Mouse (Mus musculus): ENCODE data around the gene Rtn4rl2. TPM values are rescaled to one million over a fixed set of nuclear protein-coding genes. Genes with fewer than 3 reads are reported as not detected.

The Rtn4rl2 gene
- polyA plus RNA-seq (2014; fragmentation: Nextera tagmentation; extraction: Ambion mirVana) = 0.59 and 0.74 TPM in 2 replicates

DNA sequence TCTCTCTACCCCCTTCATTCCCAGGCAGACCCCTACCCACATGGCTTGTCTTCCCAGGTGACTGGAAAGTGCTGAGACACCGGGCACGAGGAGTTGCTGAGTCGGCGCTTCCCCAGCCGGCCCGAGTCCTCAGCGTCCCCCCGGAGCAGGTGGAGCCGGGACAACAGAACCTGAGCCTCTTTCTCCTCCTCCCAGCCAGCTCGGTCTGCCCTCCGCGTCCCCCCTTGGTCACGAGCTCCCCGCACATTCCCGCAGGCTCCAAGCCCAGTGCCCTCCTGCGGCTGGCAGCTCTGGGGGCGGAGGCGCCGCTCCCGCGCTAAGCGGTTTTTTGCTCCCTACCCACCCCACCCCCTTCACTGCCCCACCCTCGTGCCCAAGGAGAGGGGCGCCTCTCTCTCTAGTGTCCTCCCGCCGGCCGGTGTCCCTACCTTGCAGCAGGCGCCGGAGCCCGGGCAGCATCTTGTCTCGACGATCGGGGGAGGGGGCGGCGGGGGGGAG is at the start of gene Rtn4rl2:
Gene Rtn4rl2 (minus strand): TSS at position 477 of the 498 bp plus-strand sequence.
- Histone ChIP-seq H3K4me2 (replicated peaks; ENCODE audit: low read depth, low read length) (peak within 1 kb of the TSS; percentile 90), H3K27ac (ENCODE audit: low read length) (no peak within 1 kb of the TSS), H3K9me3 (ENCODE audit: control insufficient read depth, low read depth, low read length) (no peaks in the 10 kb centered on the region), H3K9ac (replicated peaks; ENCODE audit: low read depth, low read length) (0 out of 2 replicates have a peak within 1 kb of the TSS, but pooled peaks have one; percentile 0), H3K4me1 (ENCODE audit: control insufficient read depth, insufficient read depth, low read length) (peaks cover 21% of the 10 kb centered on the region), H3K4me3 (ENCODE audit: low read depth, low read length) (peak within 1 kb of the TSS; percentile 58), H3K27me3 (ENCODE audit: control insufficient read depth, insufficient read depth, low read length) (peaks cover 43% of the 10 kb centered on the region), H3K36me3 (ENCODE audit: control insufficient read depth, insufficient read depth, low read length) (no peaks in the 10 kb centered on the region)
- no peak for ATAC-seq (ENCODE audit: insufficient number of reproducible peaks, insufficient read depth, low FRiP score, low read depth)
- under 1% methylated on average over 29 of the region's 35 CpGs for WGBS

DNA sequence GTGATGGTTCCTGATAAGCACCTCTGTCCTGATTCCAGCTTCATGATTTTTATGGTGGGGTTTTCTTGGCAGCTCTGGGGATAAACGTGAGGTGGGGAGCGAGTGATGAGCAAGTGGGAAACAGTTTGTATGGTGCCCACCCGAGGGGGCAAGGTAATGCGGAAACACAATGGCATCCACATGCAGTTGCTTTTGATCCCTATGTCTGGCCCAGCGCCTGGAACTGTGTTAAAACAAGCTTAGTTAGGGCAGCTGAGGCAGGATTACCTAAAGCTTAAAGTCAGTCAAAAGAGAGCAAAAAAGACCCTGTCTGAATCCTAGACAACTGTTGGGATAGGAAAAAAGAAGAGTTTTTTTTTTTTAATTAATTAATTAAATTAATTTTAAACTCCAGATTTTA is 48.6 kb upstream of the Rtn4rl2 start:
- no peaks in the 10 kb centered on the region for H3K27me3 ChIP-seq (ENCODE audit: control insufficient read depth, insufficient read depth, low read length)
- no peak overlapping the region for H3K27ac ChIP-seq (ENCODE audit: low read length)
- H3K4me3 ChIP-seq (ENCODE audit: low read depth, low read length) = no peak overlapping the region
- 87% methylated on average over 5 of the region's 5 CpGs for WGBS
- no peak overlapping the region for H3K9ac ChIP-seq (replicated peaks; ENCODE audit: low read depth, low read length)
- H3K36me3 ChIP-seq (ENCODE audit: control insufficient read depth, insufficient read depth, low read length) = no peaks in the 10 kb centered on the region; the same call in 1 of the 2 replicates
- peaks cover 11% of the 10 kb centered on the region; the same call in 1 of the 2 replicates for H3K4me1 ChIP-seq (ENCODE audit: control insufficient read depth, insufficient read depth, low read length)
- no peaks in the 10 kb centered on the region for H3K9me3 ChIP-seq (ENCODE audit: control insufficient read depth, low read depth, low read length)
- ATAC-seq (ENCODE audit: insufficient number of reproducible peaks, insufficient read depth, low FRiP score, low read depth) = no peak
- H3K4me2 ChIP-seq (replicated peaks; ENCODE audit: low read depth, low read length) = no peak overlapping the region

DNA sequence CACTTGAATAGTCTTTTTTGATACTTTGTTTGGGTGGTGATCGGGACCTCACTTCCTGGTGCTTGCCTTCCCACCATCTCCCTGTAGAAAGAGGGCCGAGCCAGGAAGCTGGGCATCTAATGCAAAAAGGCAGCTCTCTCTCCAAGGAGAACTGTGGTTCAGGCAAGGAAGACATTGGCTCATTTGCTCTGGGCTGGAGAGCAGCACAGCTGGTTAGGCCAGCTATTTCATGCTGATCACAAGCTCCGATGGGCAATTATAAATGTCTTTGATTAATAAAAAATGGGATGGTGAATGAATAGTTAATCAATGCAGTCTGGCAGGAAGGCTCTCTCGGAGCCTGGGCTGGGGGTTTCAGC is 48.1 kb upstream of the Rtn4rl2 start:
- WGBS = 70% methylated on average over 4 of the region's 4 CpGs
- Histone ChIP-seq H3K36me3 (ENCODE audit: control insufficient read depth, insufficient read depth, low read length) (no peaks in the 10 kb centered on the region), H3K4me2 (replicated peaks; ENCODE audit: low read depth, low read length) (no peak overlapping the region), H3K27me3 (ENCODE audit: control insufficient read depth, insufficient read depth, low read length) (no peaks in the 10 kb centered on the region), H3K27ac (ENCODE audit: low read length) (no peak overlapping the region), H3K9me3 (ENCODE audit: control insufficient read depth, low read depth, low read length) (no peaks in the 10 kb centered on the region), H3K4me3 (ENCODE audit: low read depth, low read length) (no peak overlapping the region), H3K4me1 (ENCODE audit: control insufficient read depth, insufficient read depth, low read length) (peaks cover 11% of the 10 kb centered on the region; the same call in 1 of the 2 replicates), H3K9ac (replicated peaks; ENCODE audit: low read depth, low read length) (no peak overlapping the region)
- ATAC-seq (ENCODE audit: insufficient number of reproducible peaks, insufficient read depth, low FRiP score, low read depth) = no peak

DNA sequence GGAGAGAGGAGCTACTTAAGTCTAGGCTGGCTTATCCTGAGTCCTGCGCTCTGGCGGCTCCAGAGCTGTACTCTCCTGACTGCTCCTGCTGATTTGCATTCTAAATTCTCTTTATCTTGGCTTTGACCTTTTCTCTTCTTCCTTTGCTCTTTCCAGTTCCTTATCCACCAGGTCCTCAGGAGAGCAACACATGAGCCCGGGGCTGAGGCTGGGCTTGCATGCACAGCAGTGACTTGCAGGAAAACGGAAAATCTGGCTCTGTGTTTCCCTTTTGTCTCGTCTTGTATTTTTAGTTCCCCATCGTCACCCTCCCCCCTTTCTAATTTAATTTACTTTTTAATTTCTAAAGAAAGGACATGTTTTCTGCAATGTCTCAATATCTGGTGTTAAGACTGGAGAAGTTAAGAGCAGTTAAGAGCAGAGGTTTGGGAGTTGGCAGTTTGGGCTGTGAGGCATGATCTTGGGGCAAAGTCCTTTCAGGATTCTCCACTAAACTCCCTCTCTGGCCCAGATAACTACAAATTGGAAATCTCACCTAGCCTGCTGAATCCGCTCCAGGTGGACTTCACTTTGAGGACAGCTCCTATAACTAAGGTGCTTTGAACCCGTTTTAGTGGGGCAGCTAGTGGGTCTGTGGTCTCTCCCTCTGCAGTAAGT is 47.6 kb upstream of the Rtn4rl2 start:
- no peak overlapping the region for H3K4me3 ChIP-seq (ENCODE audit: low read depth, low read length)
- H3K9ac ChIP-seq (replicated peaks; ENCODE audit: low read depth, low read length) = no peak overlapping the region
- no peaks in the 10 kb centered on the region for H3K36me3 ChIP-seq (ENCODE audit: control insufficient read depth, insufficient read depth, low read length)
- H3K27ac ChIP-seq (ENCODE audit: low read length) = no peak overlapping the region
- H3K4me2 ChIP-seq (replicated peaks; ENCODE audit: low read depth, low read length) = no peak overlapping the region
- H3K9me3 ChIP-seq (ENCODE audit: control insufficient read depth, low read depth, low read length) = no peaks in the 10 kb centered on the region
- H3K4me1 ChIP-seq (ENCODE audit: control insufficient read depth, insufficient read depth, low read length) = peaks cover 11% of the 10 kb centered on the region; the same call in 1 of the 2 replicates
- H3K27me3 ChIP-seq (ENCODE audit: control insufficient read depth, insufficient read depth, low read length) = no peaks in the 10 kb centered on the region
- 73% methylated on average over 8 of the region's 8 CpGs for whole genome bisulfite sequencing
- no peak for ATAC-seq (ENCODE audit: insufficient number of reproducible peaks, insufficient read depth, low FRiP score, low read depth)

DNA sequence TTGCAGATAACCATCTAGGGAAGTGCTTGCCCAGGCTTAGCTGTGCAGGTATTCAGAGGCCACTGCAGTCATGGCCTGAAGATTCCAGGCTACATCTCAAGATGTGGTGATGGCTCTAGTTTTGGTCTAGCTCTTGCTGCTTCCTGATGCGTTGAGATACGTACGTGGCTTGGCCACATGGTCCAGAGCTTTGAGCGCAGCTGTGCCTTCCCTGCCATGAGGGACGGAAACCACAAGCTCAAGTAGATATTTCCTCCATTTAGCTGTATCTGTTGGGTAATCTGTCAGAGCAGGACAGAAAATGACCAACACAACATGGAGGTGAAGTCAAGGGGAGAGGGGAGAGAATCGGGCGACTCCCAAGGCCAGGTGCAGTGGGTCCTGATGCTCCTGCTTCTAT is 43.7 kb upstream of the Rtn4rl2 start:
- WGBS = 89% methylated on average over 7 of the region's 7 CpGs

DNA sequence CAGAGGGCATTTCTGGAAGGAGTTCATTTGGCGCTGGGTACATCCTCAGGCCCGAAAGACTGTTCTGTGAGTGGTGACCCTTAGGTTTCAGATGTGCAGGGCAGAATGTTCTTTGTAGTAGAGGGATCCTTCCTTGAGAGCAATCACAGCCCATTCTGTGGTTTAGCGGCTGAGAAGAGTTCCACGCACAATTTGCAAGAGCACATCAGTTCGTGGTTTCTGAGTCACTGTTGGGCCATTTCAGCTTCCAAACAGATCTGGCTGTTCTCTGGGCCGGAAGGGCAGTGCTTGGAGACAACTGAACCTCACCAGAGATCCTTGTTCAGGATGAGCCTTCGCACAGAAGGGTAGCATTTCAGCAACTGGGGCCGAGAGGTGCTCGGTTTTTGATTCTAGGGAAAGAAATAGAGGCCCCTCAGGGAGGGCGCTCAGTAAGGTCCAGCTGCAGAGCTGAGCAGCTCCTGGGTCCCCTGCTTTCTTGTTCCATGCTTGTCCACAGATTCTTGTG is 33.1 kb upstream of the Rtn4rl2 start:
- ATAC-seq (ENCODE audit: insufficient number of reproducible peaks, insufficient read depth, low FRiP score, low read depth) = no peak
- Histone ChIP-seq H3K4me1 (ENCODE audit: control insufficient read depth, insufficient read depth, low read length) (0 out of 2 replicates have a peak, but pooled peaks cover 3% of the 10 kb centered on the region), H3K4me2 (replicated peaks; ENCODE audit: low read depth, low read length) (no peak overlapping the region), H3K9me3 (ENCODE audit: control insufficient read depth, low read depth, low read length) (peaks cover 6% of the 10 kb centered on the region; the same call in 1 of the 2 replicates), H3K27ac (ENCODE audit: low read length) (no peak overlapping the region), H3K27me3 (ENCODE audit: control insufficient read depth, insufficient read depth, low read length) (no peaks in the 10 kb centered on the region), H3K36me3 (ENCODE audit: control insufficient read depth, insufficient read depth, low read length) (no peaks in the 10 kb centered on the region), H3K9ac (replicated peaks; ENCODE audit: low read depth, low read length) (no peak overlapping the region), H3K4me3 (ENCODE audit: low read depth, low read length) (no peak overlapping the region)
- WGBS = 93% methylated on average over 10 of the region's 10 CpGs

More for the DNA sequence above, 43.7 kb upstream of the Rtn4rl2 start:
- Histone ChIP-seq H3K4me3 (ENCODE audit: low read depth, low read length) (no peak overlapping the region), H3K36me3 (ENCODE audit: control insufficient read depth, insufficient read depth, low read length) (no peaks in the 10 kb centered on the region), H3K9ac (replicated peaks; ENCODE audit: low read depth, low read length) (no peak overlapping the region), H3K27ac (ENCODE audit: low read length) (no peak overlapping the region), H3K27me3 (ENCODE audit: control insufficient read depth, insufficient read depth, low read length) (no peaks in the 10 kb centered on the region), H3K4me1 (ENCODE audit: control insufficient read depth, insufficient read depth, low read length) (no peaks in the 10 kb centered on the region), H3K9me3 (ENCODE audit: control insufficient read depth, low read depth, low read length) (no peaks in the 10 kb centered on the region), H3K4me2 (replicated peaks; ENCODE audit: low read depth, low read length) (no peak overlapping the region)
- no peak for ATAC-seq (ENCODE audit: insufficient number of reproducible peaks, insufficient read depth, low FRiP score, low read depth)

DNA sequence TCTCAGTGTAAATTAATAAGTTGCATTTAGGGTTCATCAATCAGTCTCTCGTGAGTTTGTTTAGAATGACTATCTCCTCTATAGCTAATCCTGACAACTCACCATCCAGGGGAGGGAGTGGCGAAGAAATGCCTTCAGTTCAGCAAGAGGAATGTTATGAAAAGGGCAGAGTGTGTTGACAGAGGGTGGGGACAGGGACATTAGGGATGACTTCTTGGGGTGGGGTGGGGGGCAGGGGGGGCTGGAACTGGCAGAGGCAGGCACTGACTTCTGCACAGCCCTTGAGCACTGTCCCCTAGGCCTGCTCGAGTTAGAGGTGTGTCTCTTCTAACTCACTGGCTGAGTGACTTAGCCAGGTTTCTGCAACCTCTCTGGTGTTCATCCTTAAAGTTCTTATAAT is 31.7 kb upstream of the Rtn4rl2 start:
- 21% methylated on average over 3 of the region's 3 CpGs for WGBS
- Histone ChIP-seq H3K9ac (replicated peaks; ENCODE audit: low read depth, low read length) (no peak overlapping the region), H3K9me3 (ENCODE audit: control insufficient read depth, low read depth, low read length) (no peaks in the 10 kb centered on the region), H3K4me3 (ENCODE audit: low read depth, low read length) (no peak overlapping the region), H3K4me2 (replicated peaks; ENCODE audit: low read depth, low read length) (no peak overlapping the region), H3K27me3 (ENCODE audit: control insufficient read depth, insufficient read depth, low read length) (no peaks in the 10 kb centered on the region), H3K4me1 (ENCODE audit: control insufficient read depth, insufficient read depth, low read length) (peaks cover 7% of the 10 kb centered on the region; the same call in 1 of the 2 replicates), H3K27ac (ENCODE audit: low read length) (no peak overlapping the region), H3K36me3 (ENCODE audit: control insufficient read depth, insufficient read depth, low read length) (no peaks in the 10 kb centered on the region)
- no peak for ATAC-seq (ENCODE audit: insufficient number of reproducible peaks, insufficient read depth, low FRiP score, low read depth)

DNA sequence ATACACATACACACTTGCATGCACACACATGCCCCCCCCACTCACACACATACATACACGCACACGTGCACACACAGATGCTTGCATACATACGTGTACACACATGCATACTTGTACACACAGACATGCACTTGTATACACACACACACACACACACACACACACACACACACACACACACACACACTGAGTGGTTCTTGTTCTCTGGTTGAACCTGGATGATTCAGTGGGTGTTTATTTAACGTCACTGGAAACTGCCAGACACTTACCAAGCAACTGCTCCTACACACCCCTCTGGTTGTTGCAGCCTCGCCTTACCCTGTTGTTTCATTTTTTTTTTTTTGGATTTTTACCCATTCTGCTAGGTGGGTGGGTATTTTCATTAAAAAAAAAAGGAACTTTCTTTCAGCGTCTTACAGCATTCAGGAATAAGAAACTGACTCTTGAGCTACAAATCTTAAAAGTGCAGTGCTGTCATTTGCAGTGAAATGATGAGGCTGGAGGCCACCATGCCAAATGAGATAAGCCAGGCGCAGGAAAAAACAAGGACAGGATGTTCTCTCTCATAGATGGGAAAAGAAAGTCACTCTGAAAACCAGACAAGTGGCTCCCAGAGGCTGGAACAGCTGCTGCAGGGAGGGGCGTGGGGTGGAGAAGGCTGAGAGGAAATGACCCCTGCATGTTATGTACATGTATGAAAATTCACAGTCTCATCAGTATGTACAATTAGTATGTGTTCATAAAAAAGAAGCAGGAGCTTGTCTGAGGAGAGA is 30.2 kb upstream of the Rtn4rl2 start:
- H3K27ac ChIP-seq (ENCODE audit: low read length) = no peak overlapping the region; the same call in 1 of the 2 replicates
- ATAC-seq (ENCODE audit: insufficient number of reproducible peaks, insufficient read depth, low FRiP score, low read depth) = no peak
- no peak overlapping the region for H3K9ac ChIP-seq (replicated peaks; ENCODE audit: low read depth, low read length)
- H3K27me3 ChIP-seq (ENCODE audit: control insufficient read depth, insufficient read depth, low read length) = no peaks in the 10 kb centered on the region
- H3K36me3 ChIP-seq (ENCODE audit: control insufficient read depth, insufficient read depth, low read length) = no peaks in the 10 kb centered on the region
- peaks cover 7% of the 10 kb centered on the region; the same call in 1 of the 2 replicates for H3K4me1 ChIP-seq (ENCODE audit: control insufficient read depth, insufficient read depth, low read length)
- H3K4me2 ChIP-seq (replicated peaks; ENCODE audit: low read depth, low read length) = no peak overlapping the region
- 49% methylated on average over 8 of the region's 8 CpGs for WGBS
- no peak overlapping the region for H3K4me3 ChIP-seq (ENCODE audit: low read depth, low read length)
- H3K9me3 ChIP-seq (ENCODE audit: control insufficient read depth, low read depth, low read length) = no peaks in the 10 kb centered on the region

Measured in stomach, embryonic 14.5 days (tissue).